Mouse (Mus musculus) urinary bladder, adult 18-20 months (tissue): Measurements from ENCODE around the gene Fam166a.
"Not testable (repeated sequence)": the region's sequence is repeated elsewhere in the genome, so short reads cannot be mapped to it uniquely, and the experiment has no call there.

Experiments
- DNase-seq, 2 experiments: peaks; one replicate each; pipeline ENCODE4 v3.0.0; 2022; ENCODE audit warnings: low spot score in 2 of 2, mixed read lengths in 2 of 2

Fam166a gene

DNA sequence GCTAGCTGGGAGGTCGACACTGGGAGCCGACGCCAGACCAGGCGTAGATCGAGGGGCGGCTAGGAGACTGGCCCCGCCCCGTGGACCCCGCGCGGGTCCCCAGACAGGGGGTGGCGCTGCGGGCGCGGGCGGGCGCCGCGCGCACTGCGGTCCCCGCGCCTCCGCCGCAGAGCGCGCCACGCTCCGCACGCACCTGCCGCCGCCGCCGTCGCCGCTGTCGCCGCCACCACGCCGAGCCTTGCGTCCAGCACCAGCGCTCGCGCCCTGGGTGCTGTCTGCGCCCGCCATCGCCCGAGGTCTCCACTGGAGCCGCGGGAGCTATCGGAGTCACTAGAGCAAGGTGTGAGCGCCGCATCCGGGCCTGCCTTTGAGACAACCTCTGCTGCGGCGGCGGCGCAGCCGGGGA lies 23.6 kb downstream of the Fam166a start, which contains the start of the genes Rnf208 and Cysrt1:
Gene Rnf208 (plus strand): TSS at position 155 of the 406 bp plus-strand sequence.
Gene Cysrt1 (minus strand): TSS at position 352 of the 406 bp plus-strand sequence.
- no peak for DNase-seq

DNA sequence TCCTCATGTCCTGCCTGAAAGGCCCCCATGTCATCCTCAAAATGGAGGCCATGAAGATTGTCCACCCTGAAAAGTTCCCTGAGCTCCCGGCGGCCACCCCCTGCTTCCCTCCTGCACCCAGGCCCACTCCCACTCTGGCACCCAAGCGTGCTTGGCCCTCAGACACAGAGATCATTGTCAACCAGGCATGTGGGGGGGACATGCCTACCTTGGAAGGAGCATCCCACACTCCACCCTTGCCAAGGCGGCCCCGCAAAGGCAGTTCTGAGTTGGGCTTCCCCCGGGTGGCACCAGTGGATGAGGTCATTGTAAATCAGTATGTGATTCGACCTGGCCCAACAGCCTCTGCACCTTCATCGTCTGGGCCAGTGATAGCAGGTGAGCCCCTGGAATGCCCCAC lies 24.8 kb downstream of the Fam166a start:
- no peak for DNase-seq

- DNase-seq: no peak
Observed at GRCm38 (mm10) chr2:25244144-25244543, 25.6 kb downstream of the Fam166a start.

DNA sequence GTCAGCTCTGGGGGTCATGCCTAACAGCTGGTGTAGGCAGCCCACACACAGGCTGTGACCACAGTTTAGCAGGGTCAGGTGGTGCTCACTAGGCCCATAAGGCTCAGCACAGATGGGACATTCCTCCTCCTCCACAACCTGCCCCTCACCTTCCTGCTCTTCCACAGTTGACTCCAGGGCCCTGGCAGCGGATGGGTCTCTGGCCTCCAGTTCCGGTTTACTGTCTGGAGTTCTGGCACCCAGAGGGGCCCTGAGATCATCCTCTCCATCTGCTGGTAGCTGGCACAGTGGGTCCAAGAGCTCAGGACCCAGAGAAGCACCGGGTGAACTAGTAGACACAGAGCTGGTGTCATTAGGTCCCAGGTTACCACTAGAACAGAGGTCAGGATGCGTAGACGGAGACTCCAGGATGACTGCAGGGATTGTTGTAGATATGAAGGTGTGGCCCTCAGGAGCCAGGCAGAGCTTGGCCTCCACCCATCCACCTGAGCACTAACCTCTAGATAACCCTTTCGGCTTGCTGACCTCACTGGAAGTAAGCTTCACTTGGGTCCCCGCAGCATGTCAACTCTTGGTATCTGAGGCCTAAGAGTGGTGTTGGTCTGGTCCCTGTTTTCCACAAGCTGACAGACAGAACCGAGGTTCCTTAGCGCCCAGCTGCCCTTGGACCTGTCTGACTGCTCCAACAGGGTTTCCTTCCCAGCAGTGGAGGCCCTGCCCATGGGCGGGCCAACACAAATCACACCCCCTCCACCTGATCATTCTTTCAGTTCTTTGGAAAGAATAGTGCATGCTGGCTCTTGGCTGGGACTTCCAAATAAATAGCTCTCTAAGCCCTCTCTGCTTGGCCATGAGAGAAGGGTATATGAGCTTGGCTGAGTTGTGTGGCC lies 27.9 kb downstream of the Fam166a start, which contains the start of gene AL732309.1:
Gene AL732309.1 (minus strand): TSS at position 681 of the 890 bp plus-strand sequence.
- DNase-seq: peak in 1 of 2 experiments; percentile 52

DNA sequence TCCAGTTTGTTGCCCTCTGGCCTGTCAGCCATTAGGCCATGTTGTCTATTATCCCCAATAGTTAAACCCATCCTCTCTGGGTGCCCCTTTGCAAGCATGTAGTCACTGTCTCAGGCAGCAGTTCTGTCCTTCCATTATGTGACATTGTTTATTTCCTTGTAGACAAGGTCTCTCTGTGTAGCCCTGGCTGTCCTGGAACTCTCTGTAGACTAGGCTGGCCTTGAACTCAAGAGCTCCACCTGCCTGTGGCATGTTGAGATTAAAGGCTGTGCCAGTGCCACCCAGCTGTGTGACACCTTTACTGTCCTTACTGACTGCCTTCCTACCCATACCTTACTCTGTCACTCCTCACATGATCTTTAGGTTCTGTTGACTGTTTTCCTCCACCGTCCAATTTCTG lies 33.8 kb downstream of the Fam166a start:
- DNase-seq: no peak

GRCm38 (mm10) chr2:25255284-25255779 lies 36.8 kb downstream of the Fam166a start, which contains the start of gene Tmem203:
Gene Tmem203 (plus strand): TSS chr2:25255439.
- peak; percentile 77 to 86 for DNase-seq

DNA sequence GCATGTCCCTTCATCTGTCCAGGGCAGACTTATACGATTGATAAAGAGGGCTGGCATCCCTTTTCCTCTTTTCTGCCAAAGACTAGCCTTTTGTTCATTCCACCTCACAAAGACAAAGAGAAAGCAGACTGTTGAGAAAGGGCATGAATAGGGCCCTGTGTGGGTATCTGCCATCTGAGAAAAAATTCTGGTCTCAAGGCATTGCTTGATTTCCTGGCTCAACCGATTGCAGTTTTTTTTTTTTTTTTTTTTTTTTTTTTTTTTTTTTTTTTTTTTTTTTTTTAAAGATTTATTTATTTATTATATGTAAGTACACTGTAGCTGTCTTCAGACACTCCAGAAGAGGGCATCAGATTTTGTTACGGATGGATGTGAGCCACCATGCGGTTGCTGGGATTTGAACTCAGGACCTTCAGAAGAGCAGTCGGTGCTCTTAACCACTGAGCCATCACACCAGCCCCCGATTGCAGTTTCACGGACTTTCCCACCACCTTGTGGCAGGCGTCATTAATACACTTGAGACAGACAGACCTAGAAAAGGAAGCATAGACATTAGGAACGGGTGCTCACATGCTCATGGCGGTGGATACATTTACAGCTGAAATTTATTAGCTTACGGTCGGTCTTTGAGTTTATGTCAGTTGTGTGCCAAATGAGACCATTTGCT lies 38.0 kb downstream of the Fam166a start:
- DNase-seq: not testable (repeated sequence)

- not testable (repeated sequence) for DNase-seq
Observed at GRCm38 (mm10) chr2:25257250-25257649, 38.7 kb downstream of the Fam166a start.

GRCm38 (mm10) chr2:25258887-25259286 lies 40.3 kb downstream of the Fam166a start:
- no peak for DNase-seq

DNA sequence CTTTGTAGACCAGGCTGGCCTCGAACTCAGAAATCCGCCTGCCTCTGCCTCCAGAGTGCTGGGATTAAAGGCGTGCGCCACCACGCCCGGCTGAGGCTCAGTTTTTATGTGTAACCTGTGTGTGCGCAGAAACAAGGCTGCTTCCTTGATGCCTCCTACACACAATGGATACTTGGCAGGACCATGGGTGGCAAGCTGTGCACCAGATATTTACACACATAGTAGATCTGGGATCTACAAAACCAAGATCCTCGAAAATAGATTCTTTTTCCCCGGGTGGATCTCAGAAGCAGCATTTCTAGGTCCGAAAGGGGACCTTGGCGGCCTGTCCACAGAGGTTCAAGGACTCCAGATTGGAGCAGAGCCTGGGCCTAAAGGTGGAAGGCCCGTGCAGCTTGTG lies 43.3 kb downstream of the Fam166a start:
- DNase-seq: no peak

DNA sequence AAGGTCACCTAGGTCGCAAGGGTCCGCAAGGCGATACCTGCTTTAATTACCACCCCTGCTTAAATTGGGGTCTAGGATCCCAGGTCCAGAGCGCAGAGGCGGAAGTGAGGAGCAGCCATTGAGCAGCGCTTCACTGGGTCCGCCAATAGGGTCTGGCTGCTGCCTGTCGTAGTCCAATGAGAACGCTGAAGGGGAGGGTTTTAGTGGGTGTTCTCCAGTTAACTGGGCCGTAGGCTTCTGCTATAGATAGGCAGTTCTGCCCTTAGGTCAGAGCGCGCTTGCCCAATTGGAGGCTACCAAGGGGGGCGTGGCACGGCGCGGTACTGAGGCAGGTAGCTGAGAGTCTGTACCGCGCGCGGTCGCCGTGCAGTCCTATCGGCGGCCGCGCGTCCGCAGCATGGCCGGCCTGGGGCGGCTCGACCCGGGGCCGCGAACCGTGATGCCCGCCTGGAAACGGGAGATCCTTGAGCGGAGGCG lies 43.8 kb downstream of the Fam166a start, which contains the start of gene Tprn:
Gene Tprn (plus strand): TSS at position 328 of the 477 bp plus-strand sequence.
- peak; percentile 86 to 91 for DNase-seq

DNA sequence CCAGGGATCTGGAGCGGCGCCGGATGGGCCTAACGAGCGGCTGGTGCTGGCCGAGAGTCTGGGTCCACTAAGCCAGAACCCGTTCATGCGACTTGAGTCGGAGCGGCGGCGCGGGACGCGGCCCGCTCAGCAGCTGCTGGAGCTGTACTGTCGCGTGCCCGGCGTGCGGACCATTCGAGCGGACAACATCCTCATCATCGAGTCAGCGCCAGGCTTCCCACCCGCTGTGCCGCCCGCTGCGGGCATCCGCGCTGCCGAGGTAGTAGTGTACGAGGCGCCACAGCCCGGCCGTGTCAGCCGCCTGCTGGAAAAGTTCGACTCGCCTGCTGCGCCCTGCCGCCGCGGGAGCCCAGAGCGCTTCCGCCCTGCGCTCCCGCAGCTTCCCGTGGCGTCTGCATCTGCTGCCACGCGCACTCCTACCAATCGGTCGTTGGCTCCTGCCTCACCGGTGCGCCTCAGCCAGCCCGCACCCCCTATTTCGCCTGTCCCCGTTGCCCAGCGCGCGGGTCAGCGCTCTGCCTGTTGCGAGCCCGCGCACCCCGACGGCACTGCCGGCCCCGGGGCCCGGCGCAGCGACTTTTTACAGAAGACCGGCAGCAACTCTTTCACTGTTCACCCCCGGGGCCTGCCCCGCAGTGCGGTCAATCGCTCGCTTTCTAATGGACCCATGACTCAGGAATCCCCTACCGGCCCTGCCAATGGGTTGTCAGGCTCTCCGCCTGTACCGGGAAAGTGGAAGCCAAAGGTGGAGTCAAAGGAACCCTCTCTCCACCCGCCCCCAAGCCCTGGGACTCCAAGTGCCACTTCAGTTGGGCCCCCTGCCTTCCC lies 44.5 kb downstream of the Fam166a start:
- DNase-seq: no peak

GRCm38 (mm10) chr2:25263623-25264285 lies 45.2 kb downstream of the Fam166a start:
- DNase-seq: no peak

GRCm38 (mm10) chr2:25264286-25264660 lies 45.7 kb downstream of the Fam166a start:
- no peak for DNase-seq

GRCm38 (mm10) chr2:25264851-25265250 lies 46.3 kb downstream of the Fam166a start:
- no peak for DNase-seq

GRCm38 (mm10) chr2:25265897-25266656 lies 47.5 kb downstream of the Fam166a start:
- DNase-seq: peak in 1 of 2 experiments; percentile 57

- DNase-seq: no peak
Observed at GRCm38 (mm10) chr2:25266720-25267119, 48.2 kb downstream of the Fam166a start.

GRCm38 (mm10) chr2:25267241-25267640 lies 48.7 kb downstream of the Fam166a start:
- DNase-seq: no peak

- DNase-seq: no peak
Observed at GRCm38 (mm10) chr2:25267746-25268309, 49.3 kb downstream of the Fam166a start.
